Mouse (Mus musculus) embryonic fibroblast, embryonic 13.5 days (primary cell): ENCODE data around the gene Polr3b.

Source experiments
- CTCF ChIP-seq: IDR thresholded peaks from 2 replicates; pipeline ENCODE4 v1.5.1; 2011; ENCODE audit warnings: mild to moderate bottlenecking, control low read depth, low read length, moderate library complexity, borderline replicate concordance; ENCODE audit not compliant: insufficient read depth
- POLR2A ChIP-seq: IDR thresholded peaks from 2 replicates; pipeline ENCODE4 v1.6.1; 2011; ENCODE audit warnings: low read depth, mild to moderate bottlenecking, control low read depth, low read length, moderate library complexity

- TF ChIP-seq CTCF (no peak), POLR2A (no peak)
Observed at GRCm38 (mm10) chr10:84686705-84687104, 64.6 kb downstream of the Polr3b start.
